Mouse (Mus musculus): ENCODE results near the gene Rnf114.

Rnf114 gene

DNA sequence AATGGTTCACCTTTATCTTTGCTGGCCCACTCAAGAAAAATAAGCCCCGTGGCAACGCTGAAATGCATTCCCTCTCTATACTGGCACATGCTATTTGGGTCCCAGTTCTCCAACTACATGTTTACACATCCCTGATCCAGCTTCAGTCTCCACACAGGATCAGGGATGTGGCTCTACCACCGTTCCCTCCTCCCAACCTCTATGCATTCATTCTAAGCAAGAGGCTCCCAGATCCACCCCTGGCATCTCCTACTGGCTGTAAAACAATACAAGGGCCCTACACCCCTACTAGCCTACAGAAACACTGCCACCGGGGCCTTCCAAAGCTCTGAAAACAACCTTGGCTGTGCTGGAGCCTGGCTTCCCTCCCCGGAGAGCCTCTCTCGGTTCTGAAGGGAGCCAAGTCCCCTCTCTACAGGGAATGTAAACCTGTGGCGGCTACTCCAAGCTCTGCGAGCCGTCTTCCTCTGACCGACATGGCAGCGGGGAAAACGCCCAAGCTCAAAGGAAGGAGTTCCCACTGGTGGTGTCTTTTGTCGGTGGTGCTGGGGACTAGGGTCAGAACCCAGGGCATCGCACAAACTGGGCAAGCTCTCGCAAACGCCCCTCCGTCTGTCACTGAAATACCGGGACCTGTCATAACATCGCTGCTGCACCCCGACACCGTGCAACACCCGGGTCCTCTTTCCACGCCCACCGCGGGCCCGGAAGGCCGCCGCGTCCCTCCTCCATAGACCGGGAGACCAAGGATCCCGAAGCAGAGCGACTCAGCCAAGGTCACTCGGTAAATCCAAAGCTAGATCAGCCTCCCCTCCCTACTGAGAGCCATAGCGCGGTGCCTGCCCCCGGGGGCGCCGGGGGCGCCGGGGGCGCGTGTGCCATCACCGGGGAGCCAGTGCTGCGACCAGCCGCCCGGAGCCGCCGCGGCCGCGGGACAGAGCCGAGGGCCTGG, at the start of gene Rnf114:
Gene Rnf114, plus strand, starts transcription at position 889 of the 952 bp plus-strand sequence.
- peak; percentile 35 for DNase-seq (ENCODE audit: low read depth, low spot score)

DNA sequence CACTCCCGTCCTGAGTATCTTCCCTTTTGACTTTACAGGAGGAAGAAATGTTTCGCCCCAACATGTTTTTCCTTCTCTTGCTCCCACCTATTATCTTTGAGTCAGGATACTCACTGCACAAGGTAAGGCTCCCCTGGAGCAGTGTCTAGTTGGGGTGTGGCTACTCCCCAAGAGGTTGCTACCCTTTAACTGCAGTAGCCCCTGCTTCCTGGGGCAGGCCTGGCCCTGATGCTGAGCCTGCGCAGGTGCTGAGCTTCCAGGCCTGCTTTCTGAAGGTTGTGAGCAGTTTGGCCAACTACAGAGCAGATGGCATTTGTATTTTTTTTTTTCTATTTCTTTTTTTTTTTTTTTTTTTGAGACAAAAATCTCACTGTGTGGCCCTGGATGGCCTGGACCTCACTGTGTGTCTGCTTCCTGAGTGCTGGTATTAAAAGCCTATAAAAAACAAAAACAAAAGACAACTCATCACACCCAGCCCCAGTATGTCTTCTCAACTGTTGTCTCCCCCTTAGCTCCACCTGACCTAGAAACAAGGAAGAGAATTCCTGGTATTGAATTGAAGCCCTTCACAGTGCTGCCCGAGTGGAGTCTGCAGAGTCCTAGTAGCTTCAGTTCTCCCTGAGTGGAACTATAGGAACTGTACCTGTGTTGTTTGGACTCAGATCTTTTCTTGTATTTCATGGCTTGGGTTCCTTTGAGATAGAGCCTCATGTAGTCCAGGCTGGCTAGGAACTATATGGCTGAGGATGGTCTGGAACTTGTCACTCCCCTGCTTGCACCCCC, 48.8 kb upstream of the Rnf114 start:
- DNase-seq (ENCODE audit: low read depth, low spot score): no peak

DNA sequence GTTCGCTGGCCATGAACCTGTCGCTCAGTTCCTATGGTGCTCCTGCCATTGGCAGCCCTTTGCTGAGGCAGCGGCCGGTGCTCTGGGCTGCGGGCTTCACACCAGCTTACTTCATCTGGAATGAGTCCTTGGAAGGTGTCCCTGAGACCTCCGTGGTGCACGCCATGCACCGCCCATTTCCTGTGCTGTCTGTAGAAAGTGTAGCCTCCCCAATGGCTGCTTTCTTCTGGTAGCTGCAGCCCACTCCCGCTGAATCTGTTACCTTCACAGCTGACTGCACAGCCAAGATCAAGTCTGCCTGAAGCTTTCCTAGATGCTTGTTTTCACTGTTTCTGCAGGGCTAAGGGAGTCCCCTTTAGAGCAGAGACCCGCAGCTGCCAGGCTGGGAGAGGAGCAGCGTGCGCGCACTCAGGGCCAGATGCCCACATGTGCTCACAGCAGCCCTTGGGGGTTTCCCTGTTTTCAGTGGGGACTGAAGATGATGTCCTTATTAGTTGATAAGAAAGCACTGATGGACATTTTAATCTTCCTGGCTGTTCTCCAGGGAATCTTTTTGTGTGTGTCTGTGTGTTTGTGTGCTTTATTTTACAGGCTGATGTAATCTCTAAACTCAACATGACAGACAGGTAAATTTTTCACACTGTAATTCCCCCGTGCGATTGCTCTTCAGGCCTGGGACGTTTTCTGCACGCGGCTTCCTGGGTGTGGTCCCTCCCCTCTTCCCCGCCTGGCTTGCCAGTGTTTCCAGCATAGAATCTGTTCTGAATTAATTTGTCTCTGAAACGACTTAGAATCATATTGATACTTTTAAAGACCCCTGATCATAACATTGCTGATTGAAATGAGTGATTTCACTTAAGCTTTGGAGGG, 46.3 kb upstream of the Rnf114 start:
- DNase-seq (ENCODE audit: low read depth, low spot score): no peak

DNA sequence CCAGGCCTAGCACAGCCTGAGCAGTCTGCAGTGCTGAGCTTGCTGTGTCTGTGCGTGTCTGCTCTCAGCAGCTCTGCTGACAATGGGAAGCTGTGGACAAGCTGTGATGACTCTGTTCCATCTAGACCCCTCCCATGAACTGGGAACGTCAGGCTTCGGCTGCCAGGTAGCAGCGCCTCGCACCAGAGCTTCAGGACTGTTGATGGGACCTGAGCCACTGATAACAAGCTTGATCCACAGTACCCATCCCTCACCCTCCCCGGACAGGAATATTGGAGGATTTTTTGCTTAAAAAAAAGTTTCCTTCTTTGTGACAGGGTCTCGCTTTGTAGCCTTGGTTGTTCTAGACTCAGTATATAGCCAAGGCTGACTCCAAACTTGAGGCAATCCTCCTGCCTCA, 45.2 kb upstream of the Rnf114 start:
- no peak for DNase-seq (ENCODE audit: low read depth, low spot score)

DNA sequence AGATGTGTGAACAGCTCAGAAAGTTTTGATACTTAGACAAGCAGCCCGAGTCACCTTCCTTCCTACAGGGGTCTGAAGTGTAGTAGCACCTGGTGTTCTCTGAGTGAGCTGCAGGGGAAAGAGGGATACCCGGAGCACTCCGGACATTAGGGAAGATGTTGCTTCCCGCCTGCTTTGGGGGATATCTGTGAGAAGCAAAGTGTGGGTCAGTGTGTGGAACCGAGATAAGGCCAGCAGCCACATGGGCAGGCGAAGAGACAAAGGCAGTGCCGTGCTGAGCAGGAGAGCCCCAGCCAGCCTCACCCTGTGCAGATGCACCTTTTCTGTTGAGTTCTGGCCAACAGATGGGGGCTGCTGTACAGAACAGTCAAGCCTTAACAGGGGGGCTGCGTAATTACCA, 44.8 kb upstream of the Rnf114 start:
- no peak for DNase-seq (ENCODE audit: low read depth, low spot score)

DNA sequence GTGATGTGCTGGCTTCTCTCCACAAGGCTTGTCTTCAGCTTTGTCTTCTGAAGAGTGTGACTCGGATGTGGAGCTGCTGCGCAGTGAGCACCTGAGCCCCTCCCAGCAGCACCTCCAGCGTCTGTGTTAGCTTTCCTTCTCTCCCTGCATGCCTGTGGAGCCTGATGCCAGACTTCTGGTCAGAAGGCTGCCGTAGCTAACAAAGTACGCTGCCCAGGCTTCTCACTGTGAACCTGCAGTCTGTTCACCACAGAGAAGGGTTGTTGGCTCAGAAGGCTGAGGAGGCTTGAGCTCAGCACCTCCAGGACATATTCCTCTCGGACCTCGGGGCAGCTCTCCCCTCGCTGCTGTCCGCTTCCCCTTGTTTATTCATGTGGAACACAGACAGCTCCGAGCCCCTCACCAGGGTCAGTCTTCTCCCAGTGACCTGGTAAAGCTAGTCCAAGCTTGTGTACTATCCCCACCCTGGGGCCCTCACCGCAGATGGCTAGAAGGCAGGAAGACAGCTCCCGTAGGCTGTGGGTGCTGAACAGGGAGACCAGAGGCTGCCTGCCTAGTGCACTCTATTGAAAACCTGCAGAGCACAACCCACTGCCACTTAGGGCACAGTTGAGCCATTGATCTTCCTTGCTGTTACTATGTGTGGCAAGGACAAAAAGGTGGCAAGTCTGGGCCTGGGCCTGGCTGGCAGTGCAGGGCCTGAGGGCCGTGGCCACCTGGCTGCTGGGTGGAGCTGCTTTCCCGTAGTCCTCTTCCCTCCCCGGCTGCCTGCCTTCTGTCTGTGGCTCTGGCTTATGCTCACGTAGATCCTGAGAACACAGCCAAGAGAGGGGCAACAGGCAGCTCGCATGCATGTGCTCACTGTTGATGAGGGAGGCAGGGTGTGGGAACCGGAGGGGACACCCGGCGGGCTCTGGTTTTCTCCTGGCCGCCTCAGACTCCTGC, 42.8 kb upstream of the Rnf114 start:
- DNase-seq (ENCODE audit: low read depth, low spot score): no peak

DNA sequence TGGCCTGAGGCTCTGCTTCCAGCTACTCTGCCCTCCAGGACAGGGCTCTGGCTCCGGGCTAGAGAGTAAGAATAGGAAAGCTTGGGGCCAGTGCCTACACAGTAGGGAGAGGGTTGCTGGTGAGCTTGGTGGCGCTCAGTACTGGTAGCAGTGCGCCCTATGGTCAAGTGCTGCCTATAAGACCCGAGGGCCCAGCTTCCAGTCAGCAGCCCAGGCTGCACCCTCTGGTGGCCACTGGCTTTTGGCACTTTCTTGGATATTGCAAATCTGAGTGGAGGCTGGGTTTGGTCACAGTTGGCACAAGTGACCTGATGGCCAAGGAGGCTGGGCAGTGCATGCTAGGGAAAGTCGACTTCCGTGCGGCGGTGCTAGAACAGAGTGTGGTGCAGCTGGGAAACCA, 41.8 kb upstream of the Rnf114 start:
- DNase-seq (ENCODE audit: low read depth, low spot score): no peak

DNA sequence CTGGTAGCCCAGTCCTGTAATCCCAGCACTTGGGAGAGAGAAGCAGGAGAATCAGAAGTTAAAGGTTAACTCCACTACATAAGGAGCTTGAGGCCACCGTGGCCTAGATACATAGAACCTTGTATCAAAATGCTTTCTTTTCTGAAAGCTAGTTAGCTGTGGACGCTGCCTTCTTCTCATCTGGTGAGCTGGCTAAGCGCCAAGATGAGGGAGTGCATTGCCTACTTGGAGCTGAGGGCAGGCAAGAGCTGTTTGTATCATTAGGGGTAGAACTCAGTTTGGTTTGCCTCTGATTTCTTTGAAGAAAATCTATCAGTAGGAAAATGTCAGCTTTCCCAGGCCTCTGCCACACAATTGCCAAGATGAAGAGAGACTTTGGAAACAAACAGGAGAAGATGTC, 38.6 kb upstream of the Rnf114 start:
- DNase-seq (ENCODE audit: low read depth, low spot score): no peak

DNA sequence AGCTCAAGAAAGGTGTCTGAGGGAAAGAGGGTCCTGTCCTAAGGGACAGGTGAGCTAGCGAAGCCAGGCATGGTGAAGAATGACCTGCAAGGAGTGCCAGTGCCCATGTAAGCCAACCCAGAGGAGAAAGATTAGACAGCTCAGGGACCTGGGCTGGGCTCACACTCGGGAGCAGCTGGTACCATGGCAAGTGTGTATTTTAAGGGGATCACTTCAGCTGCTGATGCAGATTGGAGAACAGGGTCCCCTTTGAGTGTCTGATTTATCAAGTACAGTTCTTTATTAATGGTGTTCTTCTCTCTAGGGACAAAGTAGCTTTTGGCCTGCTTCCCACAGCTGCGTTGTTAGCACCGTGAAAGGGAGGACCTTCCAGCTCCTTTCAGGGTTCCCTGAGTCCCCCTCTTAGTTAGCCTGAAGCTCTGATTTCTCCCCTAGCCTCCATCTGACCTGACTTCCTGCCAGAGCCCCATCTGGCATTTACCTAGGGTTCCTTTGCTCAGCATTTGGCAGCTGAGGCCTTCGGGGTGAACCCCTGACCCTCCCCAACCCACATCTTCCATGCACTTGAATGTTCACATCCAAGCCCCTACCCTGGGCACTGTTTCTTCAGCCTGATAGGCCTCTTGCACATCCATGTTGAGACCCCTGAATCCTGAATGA, 36.0 kb upstream of the Rnf114 start:
- no peak for DNase-seq (ENCODE audit: low read depth, low spot score)

DNA sequence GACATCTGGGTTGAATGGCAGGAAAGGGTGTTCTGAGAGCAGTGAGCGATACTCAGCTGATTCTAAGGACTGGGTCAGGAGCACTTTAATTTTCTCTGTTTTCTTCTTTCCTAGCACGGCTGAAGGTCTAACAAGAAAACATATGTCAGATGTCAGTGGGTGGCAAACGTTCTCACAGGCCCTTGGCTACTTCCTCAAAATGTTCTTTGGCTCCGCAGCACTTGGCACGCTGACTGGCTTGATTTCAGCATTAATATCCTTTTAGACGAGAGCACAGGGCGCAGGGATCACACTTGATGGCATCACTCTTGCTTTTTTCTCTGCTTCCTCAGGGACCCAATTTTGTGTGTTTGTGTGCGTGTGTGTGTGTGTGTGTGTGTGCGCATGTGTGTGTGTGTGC, 35.2 kb upstream of the Rnf114 start:
- DNase-seq (ENCODE audit: low read depth, low spot score): no peak

DNA sequence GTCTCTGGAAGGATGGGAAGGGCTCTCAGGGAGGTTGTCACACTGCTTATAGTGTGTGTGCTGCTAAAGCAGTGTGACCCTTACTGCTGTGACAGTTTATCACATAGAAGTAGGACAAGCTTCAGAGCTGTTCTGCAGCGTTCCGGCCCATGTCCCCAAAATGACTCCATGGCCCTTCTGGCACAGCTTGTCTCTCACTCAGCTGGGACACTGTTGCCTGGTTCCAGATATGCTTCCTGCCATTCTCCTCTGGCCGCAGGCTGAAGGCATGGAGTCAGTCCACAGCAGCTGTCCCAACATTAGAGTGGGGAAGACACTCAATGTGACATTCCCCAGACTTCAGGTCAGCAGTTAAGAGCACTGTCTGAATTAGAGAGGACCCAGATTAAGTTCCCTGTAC, 33.9 kb upstream of the Rnf114 start:
- no peak for DNase-seq (ENCODE audit: low read depth, low spot score)

DNA sequence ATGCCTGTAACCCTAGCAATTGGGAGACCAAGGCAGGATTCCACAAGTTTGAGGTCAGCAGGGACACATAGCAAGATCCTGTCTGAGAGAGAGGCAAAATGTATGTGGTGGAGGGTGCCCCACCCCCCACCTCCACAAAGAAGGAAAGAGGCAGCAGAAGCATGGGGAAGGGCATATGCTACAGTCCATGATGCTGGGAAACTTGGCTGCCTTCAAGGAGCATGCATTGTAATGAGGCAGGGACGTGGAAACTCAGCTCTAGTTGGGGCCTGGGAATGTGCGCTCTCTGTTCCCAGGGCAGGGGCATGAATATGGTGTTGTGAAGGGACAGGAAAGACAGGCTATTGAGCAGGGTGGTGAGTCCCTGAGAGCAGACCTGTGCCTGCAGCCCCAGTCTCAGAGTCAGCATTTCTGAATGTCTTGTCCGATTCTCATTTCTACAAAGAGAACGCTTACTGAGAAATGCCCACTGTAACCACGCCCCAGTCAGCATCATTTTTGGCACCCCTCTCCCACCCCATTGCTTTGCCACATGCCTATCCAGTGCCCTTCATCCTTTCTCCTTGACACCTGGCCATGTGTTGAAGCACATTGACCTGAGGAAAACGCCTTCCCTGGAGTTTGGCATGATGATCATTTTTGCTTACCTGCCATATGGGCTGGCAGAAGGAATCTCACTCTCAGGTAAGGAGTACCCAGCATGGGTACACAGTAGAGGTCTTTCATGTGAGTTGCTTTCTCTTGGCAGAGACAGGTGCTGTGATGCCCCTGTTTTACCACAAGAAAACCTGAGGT, 33.2 kb upstream of the Rnf114 start:
- DNase-seq (ENCODE audit: low read depth, low spot score): no peak

DNA sequence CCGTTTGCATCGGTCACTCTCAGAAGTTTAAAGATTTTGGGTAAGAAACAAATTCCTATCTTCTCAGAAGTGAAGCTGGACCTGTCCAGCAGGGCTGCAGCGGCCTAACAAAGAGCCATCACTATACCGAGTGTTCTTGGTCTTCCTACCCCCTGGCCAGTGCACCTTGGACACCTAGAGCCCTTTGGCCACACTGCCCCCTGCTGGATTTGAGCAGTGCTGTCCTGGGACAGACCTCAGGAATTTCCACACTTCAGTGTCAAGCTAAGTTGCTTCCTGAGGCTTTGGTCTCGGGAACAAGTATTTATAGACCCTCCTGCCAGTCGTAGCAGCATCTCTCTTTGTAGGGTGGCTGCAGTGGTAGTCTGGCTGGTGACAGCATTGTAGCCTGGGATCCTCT, 29.5 kb upstream of the Rnf114 start:
- DNase-seq (ENCODE audit: low read depth, low spot score): peak; percentile 49

DNA sequence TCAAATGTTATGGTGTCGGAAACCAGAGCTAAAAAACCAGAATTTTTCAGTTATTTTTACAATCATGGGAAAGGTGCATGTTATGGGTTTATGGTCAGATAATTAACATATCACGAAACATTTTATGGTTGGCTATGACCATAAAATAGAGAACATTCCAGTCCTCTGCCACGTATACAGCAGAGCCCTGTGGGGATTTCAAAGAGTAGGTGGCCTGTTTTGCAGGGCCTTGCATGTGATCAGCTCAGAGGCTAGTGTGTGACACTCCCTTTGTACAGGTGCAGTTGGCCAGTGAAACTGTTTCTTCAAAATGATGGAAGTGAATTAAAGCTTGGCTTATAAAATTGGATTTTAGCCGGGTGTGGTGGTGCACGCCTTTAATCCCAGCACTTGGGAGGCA, 28.6 kb upstream of the Rnf114 start:
- DNase-seq (ENCODE audit: low read depth, low spot score): no peak

DNA sequence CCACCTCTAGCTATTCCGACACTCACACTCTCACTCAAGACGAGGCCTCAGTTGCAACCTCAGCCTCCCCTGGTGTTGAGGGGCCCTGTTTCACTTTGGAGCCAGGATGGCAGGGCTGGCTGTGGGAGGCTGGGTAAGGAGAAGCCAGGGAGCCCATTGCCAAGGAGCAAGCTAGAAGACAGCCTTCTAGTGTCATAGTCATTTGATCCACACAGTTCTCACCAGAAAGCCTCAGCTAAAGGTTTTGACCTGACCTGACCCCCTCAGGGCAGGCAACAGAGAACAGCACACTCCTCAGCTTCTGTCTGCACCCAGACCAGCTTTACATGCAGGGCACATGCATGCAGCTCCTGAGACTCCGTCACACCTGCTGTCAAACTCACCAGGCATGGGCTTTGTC, 26.5 kb upstream of the Rnf114 start:
- no peak for DNase-seq (ENCODE audit: low read depth, low spot score)

DNA sequence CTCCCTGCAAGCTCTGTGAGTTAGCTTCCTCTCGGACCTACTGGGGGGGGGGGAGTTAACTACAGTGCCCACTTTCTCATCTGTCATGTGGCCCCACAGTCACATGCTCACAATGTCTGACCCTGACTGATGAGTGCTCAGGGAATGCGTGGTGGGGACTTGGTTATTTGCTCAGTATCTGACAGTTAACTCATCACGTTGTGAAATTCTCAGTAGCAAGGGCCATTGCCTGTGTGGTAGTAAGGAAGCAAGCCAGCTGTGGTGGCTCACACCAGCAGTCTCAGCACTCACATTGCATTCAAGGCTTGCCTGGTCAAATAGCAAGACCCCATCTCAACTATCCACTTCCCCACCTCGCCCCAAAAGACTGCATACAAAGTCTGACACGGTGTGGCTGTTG, 25.2 kb upstream of the Rnf114 start:
- DNase-seq (ENCODE audit: low read depth, low spot score): no peak

DNA sequence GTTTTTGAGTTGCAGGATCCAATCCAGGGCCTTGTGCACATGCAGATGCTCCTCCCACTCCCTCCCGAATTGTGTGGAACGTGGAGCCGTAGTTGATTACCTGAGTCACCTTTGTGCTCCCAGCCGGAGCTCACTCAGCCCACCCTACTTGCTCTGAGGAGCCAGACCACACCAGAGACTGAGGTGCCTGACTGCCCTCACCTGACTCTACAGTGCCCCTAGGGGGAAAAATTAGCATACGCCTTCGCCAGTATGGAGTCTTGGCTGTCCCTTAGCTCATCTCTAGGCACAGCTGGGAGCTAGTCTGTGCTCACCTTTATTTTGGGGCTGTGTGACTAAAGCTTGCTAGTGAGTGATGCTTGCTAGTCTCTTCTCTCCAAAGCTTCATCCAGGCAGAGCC, 24.0 kb upstream of the Rnf114 start:
- DNase-seq (ENCODE audit: low read depth, low spot score): no peak

DNA sequence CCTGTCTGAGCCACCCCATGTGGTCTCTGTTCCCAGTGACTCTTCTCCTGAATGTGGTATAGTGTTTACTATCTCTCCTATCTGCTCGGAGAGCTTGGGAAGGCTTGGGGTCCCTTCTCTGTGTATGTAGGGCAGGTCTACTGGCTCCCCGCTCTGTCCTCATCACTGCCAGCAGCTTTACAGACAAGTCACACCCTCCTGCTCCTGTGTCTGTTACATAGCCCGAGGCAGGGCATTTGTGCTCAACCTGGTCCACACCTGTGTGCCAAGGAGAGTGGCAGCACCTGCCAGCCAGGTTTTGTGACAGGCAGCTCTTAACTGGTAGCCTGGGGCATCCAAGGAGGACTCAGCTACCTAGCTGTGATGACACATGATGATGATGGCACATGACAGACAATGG, 21.8 kb upstream of the Rnf114 start:
- no peak for DNase-seq (ENCODE audit: low read depth, low spot score)

DNA sequence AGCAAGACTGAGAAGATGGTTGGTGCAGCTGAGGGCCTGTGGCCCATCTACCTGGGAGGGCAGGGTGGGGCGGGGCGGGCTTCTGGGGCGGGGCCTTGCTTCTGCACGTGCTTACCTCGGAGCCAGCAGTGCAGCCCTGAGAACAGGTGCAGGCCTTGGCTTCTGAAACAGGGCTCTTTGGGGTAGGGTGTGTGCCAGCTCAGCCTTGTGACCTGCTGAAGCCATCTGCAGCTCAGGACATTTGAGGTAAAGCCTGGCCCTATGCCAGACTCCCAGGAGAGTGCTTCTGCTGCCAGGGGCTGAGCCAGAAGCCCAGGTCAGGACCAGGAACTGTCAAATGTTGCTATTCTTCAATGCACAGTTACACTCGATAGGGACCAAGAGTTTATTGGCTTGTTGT, 20.9 kb upstream of the Rnf114 start:
- DNase-seq (ENCODE audit: low read depth, low spot score): no peak
